Comparison of ENCODE assay signal across 9 mouse cellular contexts in the genomic region with DNA sequence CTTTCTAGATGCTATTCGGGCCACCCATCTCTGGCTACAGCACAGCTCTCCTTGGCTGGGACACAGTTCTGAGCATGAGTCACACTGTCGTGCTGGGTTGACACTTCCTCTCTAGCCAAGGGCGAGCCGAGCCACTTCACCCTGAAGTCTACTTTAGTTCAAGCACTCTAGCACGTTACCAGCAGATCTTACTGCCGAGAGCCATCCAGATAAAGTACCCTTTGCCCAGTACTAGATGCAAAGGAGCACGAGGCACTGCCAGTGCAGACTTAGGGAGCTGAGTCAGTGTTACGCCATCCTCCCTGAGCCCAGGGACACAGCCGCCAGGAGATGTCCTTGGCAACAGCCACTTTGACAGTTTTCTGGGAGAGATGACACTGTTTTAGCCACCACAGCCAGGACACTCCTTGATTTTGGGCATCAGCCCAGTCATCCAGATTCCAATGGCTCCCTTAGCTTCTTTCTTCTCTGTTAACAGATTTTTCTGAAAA. TPM values are rescaled to one million over a fixed set of nuclear protein-coding genes. Genes with fewer than 3 reads are reported as not detected.
DNase-seq lines count a peak whose midpoint lies in the region; TF ChIP-seq lines count a peak whose summit lies in the region.
"Had no signal": no experiment of that assay in that cellular context is flagged by ENCODE, and none has a peak within 500 bp of the region (broad histone marks: within the 10 kb centered on the region; RNA-seq: fewer than 3 reads in every experiment).

No protein-coding gene starts in this region.

- peak overlapping the region; percentile 9; the same call in 1 of the 2 replicates for H3K27ac ChIP-seq in left cerebral cortex, adult 2 months
- no peak overlapping the region for H3K27ac ChIP-seq in midbrain, embryonic 10.5 days (replicated peaks)

- H3K4me1 ChIP-seq in midbrain, embryonic 10.5 days: peaks cover 15% of the 10 kb centered on the region

- peak in 1 of 2 experiments; percentile 38 for DNase-seq in left cerebral cortex, adult 2 months (ENCODE audit: extremely low spot score in 1 of 2, low spot score in 2 of 2)
- no peak for DNase-seq in left cerebral cortex, adult 8-10 months (ENCODE audit: low spot score in 2 of 2)
- DNase-seq in adrenal gland, postnatal 25 days: peak; percentile 67
- peak; percentile 77 for DNase-seq in heart, adult 8-10 months (ENCODE audit: low spot score)
- DNase-seq in lung, postnatal 14 days: peak; percentile 76
- no peak for DNase-seq in midbrain, embryonic 10.5 days (ENCODE audit: low spot score)
- no peak for DNase-seq in thymus, postnatal 0 days (ENCODE audit: low spot score)
- no peak for DNase-seq in neural tube, embryonic 10.5 days (ENCODE audit: extremely low spot score, low spot score)

- H3K36me3 ChIP-seq in midbrain, embryonic 10.5 days: no peaks in the 10 kb centered on the region

- intact Hi-C loops in left cerebral cortex, adult 2 months (cut with DNase I): loop anchor here (5.0 to 10.0 kb wide), 2 partner anchors 104 to 108 kb away; no protein-coding TSS in a partner anchor

- WGBS in midbrain, embryonic 10.5 days: 85% methylated on average over 9 of the region's 9 CpGs

- H3K4me3 ChIP-seq in left cerebral cortex, adult 2 months: no peak overlapping the region
- no peak overlapping the region for H3K4me3 ChIP-seq in midbrain, embryonic 10.5 days

- no peak for TF ChIP-seq CTCF in left cerebral cortex, adult 2 months (IDR thresholded peaks at IDR 0.05)

- H3K27me3 ChIP-seq in midbrain, embryonic 10.5 days (ENCODE audit: low read depth, poor library complexity, severe bottlenecking): no peaks in the 10 kb centered on the region

- no peaks in the 10 kb centered on the region for H3K9me3 ChIP-seq in midbrain, embryonic 10.5 days (replicated peaks)

RNA-seq across cellular contexts. Expression of gene Tekt3, which starts 34.8 kb away (rescaled TPM):
- not detected for total RNA-seq in left cerebral cortex, adult 2 months (2021)
- total RNA-seq in left cerebral cortex, adult 8-10 months (2022): under 1 TPM in 3 of 4 experiments, not detected in 1; 0.18 to 0.34 (median 0.21) TPM
- total RNA-seq in adrenal gland, postnatal 25 days (2021): 0.18 TPM in 1 of 2 replicates, not detected in the other
- not detected for total RNA-seq in heart, adult 8-10 months (2022)
- polyA plus RNA-seq in midbrain, embryonic 10.5 days (2016; fragmentation: Nextera tagmentation; extraction: Ambion mirVana): not detected in 2 replicates
- 0.06 TPM in 1 of 2 replicates, not detected in the other for polyA plus RNA-seq in thymus, postnatal 0 days (2015; fragmentation: Nextera tagmentation; extraction: Ambion mirVana)
- polyA plus RNA-seq: limb, embryonic 11.5 days had no signal

Comparison
In these comparisons a context has a peak if more than half of its experiments do, and no peak if none do; other contexts are left out.
1. DNase-seq: peak in adrenal gland, postnatal 25 days (single experiment), heart, adult 8-10 months (single experiment) and lung, postnatal 14 days (single experiment); none in left cerebral cortex, adult 8-10 months (0 of 2), midbrain, embryonic 10.5 days (single experiment), thymus, postnatal 0 days (single experiment) and neural tube, embryonic 10.5 days (single experiment).